11 mouse cellular contexts compared by ENCODE assay signal in the genomic region with DNA sequence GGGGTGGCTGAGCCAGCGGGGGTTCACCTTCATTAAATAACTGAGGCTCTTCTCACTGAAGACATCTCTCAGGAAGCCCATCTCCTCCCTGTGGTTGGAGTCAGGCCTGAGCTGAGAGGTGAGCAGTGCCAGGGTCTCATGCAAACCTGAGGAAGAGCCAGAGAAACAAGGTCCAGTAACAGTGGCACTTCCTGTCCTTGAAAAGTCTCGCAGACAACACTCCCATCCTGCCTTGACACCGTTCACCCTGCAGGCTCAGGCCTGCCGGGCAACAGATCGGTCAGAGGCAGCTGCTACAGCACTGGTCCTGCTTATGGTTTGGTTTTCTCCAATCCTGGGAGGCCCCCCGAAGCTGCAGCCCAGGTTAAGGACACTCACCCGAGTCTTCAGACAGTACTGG. TPM values are rescaled to one million over a fixed set of nuclear protein-coding genes. Genes with fewer than 3 reads are reported as not detected.
DNase-seq lines count a peak whose midpoint lies in the region; ATAC-seq and TF ChIP-seq lines count a peak whose summit lies in the region.
"Had no signal": no experiment of that assay in that cellular context is flagged by ENCODE, and none has a peak within 500 bp of the region (broad histone marks: within the 10 kb centered on the region; RNA-seq: fewer than 3 reads in every experiment).

No protein-coding gene starts in this region.

- H3K4me2 ChIP-seq in stomach, embryonic 15.5 days, result peak overlapping the region; percentile 14; the same call in 1 of the 2 replicates
- H3K4me2 ChIP-seq in stomach, postnatal 0 days (replicated peaks; ENCODE audit: low read depth), result no peak overlapping the region
- no peak overlapping the region for H3K4me2 ChIP-seq in liver, embryonic 12.5 days

- no peak overlapping the region for H3K27ac ChIP-seq in stomach, embryonic 15.5 days
- H3K27ac ChIP-seq in stomach, postnatal 0 days (replicated peaks), result no peak overlapping the region
- 0 out of 2 replicates have a peak overlapping the region, but pooled peaks have one; percentile 92 for H3K27ac ChIP-seq in limb, embryonic 10.5 days
- no peak overlapping the region for H3K27ac ChIP-seq in liver, embryonic 12.5 days
- H3K27ac ChIP-seq: liver, embryonic 15.5 days had no signal

- TF ChIP-seq CTCF in stomach, postnatal 0 days (IDR thresholded peaks at IDR 0.05; ENCODE audit: low read depth), result no peak

- H3K27me3 ChIP-seq in stomach, embryonic 15.5 days (replicated peaks), result no peaks in the 10 kb centered on the region
- H3K27me3 ChIP-seq in stomach, postnatal 0 days (ENCODE audit: control insufficient read depth, insufficient read depth, low read length), result no peaks in the 10 kb centered on the region
- H3K27me3 ChIP-seq in limb, embryonic 10.5 days (ENCODE audit: low read depth, poor library complexity, severe bottlenecking), result 0 out of 2 replicates have a peak, but pooled peaks cover 4% of the 10 kb centered on the region
- peaks cover 56% of the 10 kb centered on the region for H3K27me3 ChIP-seq in liver, embryonic 12.5 days (replicated peaks)

- peak; percentile 20 for DNase-seq in gastrocnemius, postnatal 14 days
- no peak for DNase-seq in gastrocnemius, adult 8-10 months (ENCODE audit: low spot score in 2 of 2)
- DNase-seq in stomach, postnatal 0 days (ENCODE audit: low spot score), result no peak
- DNase-seq in limb, embryonic 10.5 days (ENCODE audit: low spot score), result no peak
- no peak for DNase-seq in ovary, postnatal 36 days (ENCODE audit: low spot score)
- no peak for DNase-seq in layer of hippocampus, adult 18-20 months (ENCODE audit: low spot score in 2 of 2)
- DNase-seq: kidney, adult 9 months had no signal

- no peak overlapping the region for H3K9ac ChIP-seq in stomach, embryonic 15.5 days
- no peak overlapping the region for H3K9ac ChIP-seq in stomach, postnatal 0 days (ENCODE audit: low read length)
- H3K9ac ChIP-seq in liver, embryonic 12.5 days, result no peak overlapping the region
- H3K9ac ChIP-seq: liver, embryonic 15.5 days had no signal

- H3K4me1 ChIP-seq in stomach, embryonic 15.5 days, result peaks cover 17% of the 10 kb centered on the region
- H3K4me1 ChIP-seq in stomach, postnatal 0 days (replicated peaks; ENCODE audit: control insufficient read depth, insufficient read depth), result no peaks in the 10 kb centered on the region
- H3K4me1 ChIP-seq in limb, embryonic 10.5 days, result peaks cover 44% of the 10 kb centered on the region
- peaks cover 30% of the 10 kb centered on the region for H3K4me1 ChIP-seq in liver, embryonic 12.5 days

- 43% methylated on average over 7 of the region's 7 CpGs for WGBS in stomach, embryonic 15.5 days
- WGBS in stomach, postnatal 0 days, result 70% methylated on average over 7 of the region's 7 CpGs
- WGBS in limb, embryonic 10.5 days, result 42% methylated on average over 7 of the region's 7 CpGs
- 30% methylated on average over 7 of the region's 7 CpGs for WGBS in liver, embryonic 12.5 days (ENCODE audit: insufficient replicate concordance)

- H3K4me3 ChIP-seq in stomach, embryonic 15.5 days (replicated peaks), result no peak overlapping the region
- H3K4me3 ChIP-seq in stomach, postnatal 0 days (ENCODE audit: low read depth, low read length), result no peak overlapping the region
- peak overlapping the region; percentile 87 for H3K4me3 ChIP-seq in limb, embryonic 10.5 days
- no peak overlapping the region for H3K4me3 ChIP-seq in liver, embryonic 12.5 days

- ATAC-seq in stomach, embryonic 15.5 days (ENCODE audit: insufficient read depth, low FRiP score, low read depth), result no peak
- ATAC-seq in stomach, postnatal 0 days (ENCODE audit: low FRiP score, low TSS enrichment), result no peak
- no peak for ATAC-seq in liver, embryonic 12.5 days

- TF ChIP-seq EP300 in stomach, postnatal 0 days (optimal IDR thresholded peaks at IDR 0.05), result no peak

- intact Hi-C loops in gastrocnemius, postnatal 14 days (cut with DNase I; ENCODE audit: low total_unique reads), result no loop called here

- no peaks in the 10 kb centered on the region for H3K9me3 ChIP-seq in stomach, embryonic 15.5 days
- H3K9me3 ChIP-seq in stomach, postnatal 0 days (ENCODE audit: control insufficient read depth, low read length), result no peaks in the 10 kb centered on the region
- no peaks in the 10 kb centered on the region for H3K9me3 ChIP-seq in limb, embryonic 10.5 days (replicated peaks)
- H3K9me3 ChIP-seq in liver, embryonic 12.5 days (replicated peaks), result no peaks in the 10 kb centered on the region
- H3K9me3 ChIP-seq: liver, embryonic 15.5 days had no signal

- H3K36me3 ChIP-seq in stomach, embryonic 15.5 days, result no peaks in the 10 kb centered on the region
- H3K36me3 ChIP-seq in stomach, postnatal 0 days (ENCODE audit: control insufficient read depth, insufficient read depth, low read length), result no peaks in the 10 kb centered on the region
- peaks cover 43% of the 10 kb centered on the region for H3K36me3 ChIP-seq in limb, embryonic 10.5 days
- no peaks in the 10 kb centered on the region for H3K36me3 ChIP-seq in liver, embryonic 12.5 days
- H3K36me3 ChIP-seq: liver, embryonic 15.5 days had no signal

RNA-seq across cellular contexts. Expression of gene Mpp3, which starts 2.9 kb away (rescaled TPM):
- total RNA-seq in gastrocnemius, postnatal 14 days (2021), result 10 to 100 TPM; 40.6 to 47.1 TPM
- 10 to 100 TPM; 12.9 to 17.9 (median 15.7) TPM for total RNA-seq in gastrocnemius, adult 8-10 months (2022)
- 7.2 and 9.0 TPM in 2 replicates for polyA plus RNA-seq in stomach, embryonic 15.5 days (2015; fragmentation: Nextera tagmentation; extraction: Ambion mirVana)
- 3.3 and 3.4 TPM in 2 replicates for polyA plus RNA-seq in stomach, postnatal 0 days (2015; fragmentation: Nextera tagmentation; extraction: Ambion mirVana)
- 17.7 and 18.4 TPM in 2 replicates for polyA plus RNA-seq in limb, embryonic 10.5 days (2016; fragmentation: Nextera tagmentation; extraction: Ambion mirVana)
- 10 to 100 TPM; 85.5 to 88.9 TPM for total RNA-seq in layer of hippocampus, adult 18-20 months (2021)
- 0.66 and 0.85 TPM in 2 replicates for polyA plus RNA-seq in liver, embryonic 12.5 days (2016; fragmentation: Nextera tagmentation; extraction: Ambion mirVana)

RNA-seq across cellular contexts. Expression of gene Cd300lg, which starts 16.0 kb away (rescaled TPM):
- total RNA-seq in gastrocnemius, postnatal 14 days (2021), result 10 to 100 TPM; 20.2 to 28.6 TPM
- 10 to 100 TPM; 12.9 to 17.6 (median 15.0) TPM for total RNA-seq in gastrocnemius, adult 8-10 months (2022)
- polyA plus RNA-seq in stomach, embryonic 15.5 days (2015; fragmentation: Nextera tagmentation; extraction: Ambion mirVana), result 2.0 and 2.2 TPM in 2 replicates
- 3.0 and 3.4 TPM in 2 replicates for polyA plus RNA-seq in stomach, postnatal 0 days (2015; fragmentation: Nextera tagmentation; extraction: Ambion mirVana)
- 0.38 and 0.45 TPM in 2 replicates for polyA plus RNA-seq in limb, embryonic 10.5 days (2016; fragmentation: Nextera tagmentation; extraction: Ambion mirVana)
- total RNA-seq in layer of hippocampus, adult 18-20 months (2021), result not detected
- 0.50 and 0.51 TPM in 2 replicates for polyA plus RNA-seq in liver, embryonic 12.5 days (2016; fragmentation: Nextera tagmentation; extraction: Ambion mirVana)

RNA-seq across cellular contexts. Expression of gene Dusp3, which starts 38.5 kb away (rescaled TPM):
- total RNA-seq in gastrocnemius, postnatal 14 days (2021), result 100 to 1,000 TPM; 140 to 151 TPM
- total RNA-seq in gastrocnemius, adult 8-10 months (2022), result 100 to 1,000 TPM; 134 to 209 (median 172) TPM
- 22.5 and 25.0 TPM in 2 replicates for polyA plus RNA-seq in stomach, embryonic 15.5 days (2015; fragmentation: Nextera tagmentation; extraction: Ambion mirVana)
- 21.7 and 22.8 TPM in 2 replicates for polyA plus RNA-seq in stomach, postnatal 0 days (2015; fragmentation: Nextera tagmentation; extraction: Ambion mirVana)
- polyA plus RNA-seq in limb, embryonic 10.5 days (2016; fragmentation: Nextera tagmentation; extraction: Ambion mirVana), result 9.2 TPM in 2 replicates
- 100 to 1,000 TPM; 158 TPM for total RNA-seq in layer of hippocampus, adult 18-20 months (2021)
- 12.9 and 13.4 TPM in 2 replicates for polyA plus RNA-seq in liver, embryonic 12.5 days (2016; fragmentation: Nextera tagmentation; extraction: Ambion mirVana)

RNA-seq across cellular contexts. Expression of gene Cfap97d1, which starts 41.3 kb away (rescaled TPM):
- not detected for total RNA-seq in gastrocnemius, postnatal 14 days (2021)
- not detected for total RNA-seq in gastrocnemius, adult 8-10 months (2022)
- polyA plus RNA-seq in stomach, embryonic 15.5 days (2015; fragmentation: Nextera tagmentation; extraction: Ambion mirVana), result not detected in 2 replicates
- polyA plus RNA-seq in stomach, postnatal 0 days (2015; fragmentation: Nextera tagmentation; extraction: Ambion mirVana), result not detected in 2 replicates
- polyA plus RNA-seq in limb, embryonic 10.5 days (2016; fragmentation: Nextera tagmentation; extraction: Ambion mirVana), result not detected in 2 replicates
- total RNA-seq in layer of hippocampus, adult 18-20 months (2021), result not detected
- not detected in 2 replicates for polyA plus RNA-seq in liver, embryonic 12.5 days (2016; fragmentation: Nextera tagmentation; extraction: Ambion mirVana)
- total RNA-seq: gastrocnemius, adult 18-20 months had no signal
- polyA plus RNA-seq: liver, embryonic 15.5 days had no signal

RNA-seq across cellular contexts. Expression of gene Sost, which starts 58.5 kb away (rescaled TPM):
- total RNA-seq in gastrocnemius, postnatal 14 days (2021), result not detected
- not detected for total RNA-seq in gastrocnemius, adult 8-10 months (2022)
- 0.08 and 0.10 TPM in 2 replicates for polyA plus RNA-seq in stomach, embryonic 15.5 days (2015; fragmentation: Nextera tagmentation; extraction: Ambion mirVana)
- polyA plus RNA-seq in stomach, postnatal 0 days (2015; fragmentation: Nextera tagmentation; extraction: Ambion mirVana), result 0.08 TPM in 1 of 2 replicates, not detected in the other
- 1.6 and 1.9 TPM in 2 replicates for polyA plus RNA-seq in limb, embryonic 10.5 days (2016; fragmentation: Nextera tagmentation; extraction: Ambion mirVana)
- total RNA-seq in layer of hippocampus, adult 18-20 months (2021), result under 1 TPM in 1 of 2 experiments, not detected in 1; 0.15 TPM
- polyA plus RNA-seq in liver, embryonic 12.5 days (2016; fragmentation: Nextera tagmentation; extraction: Ambion mirVana), result 0.10 TPM in 2 replicates
- total RNA-seq: gastrocnemius, adult 18-20 months had no signal
